In the genomic region with DNA sequence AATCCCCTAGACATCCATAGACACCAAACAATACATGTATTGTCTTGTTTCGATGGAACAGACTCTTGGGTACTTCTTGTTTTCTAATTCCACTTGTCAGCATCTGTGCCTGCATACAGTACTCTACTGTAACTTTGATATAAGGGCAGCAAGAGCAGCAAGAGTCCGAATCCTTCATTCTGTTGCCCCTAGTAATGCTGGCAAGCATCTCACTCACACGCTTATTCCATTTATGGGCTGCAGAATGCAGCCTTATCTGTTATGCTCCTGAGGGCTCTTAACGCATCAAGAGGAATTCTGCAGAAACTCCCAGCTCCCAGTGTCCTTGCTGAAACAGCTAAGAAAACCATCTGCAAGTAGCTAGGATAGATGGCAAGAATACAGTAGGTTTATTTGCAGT, we compare ENCODE assay signal across 22 mouse cellular contexts.
DNase-seq lines count a peak whose midpoint lies in the region; ATAC-seq and TF ChIP-seq lines count a peak whose summit lies in the region.
"Had no signal": no experiment of that assay in that cellular context is flagged by ENCODE, and none has a peak within 500 bp of the region (broad histone marks: within the 10 kb centered on the region; RNA-seq: fewer than 3 reads in every experiment).

No protein-coding gene starts in this region.

- TF ChIP-seq CTCF in lung, embryonic 14.5 days (IDR thresholded peaks at IDR 0.05; ENCODE audit: low read depth) = no peak

- H3K9ac ChIP-seq in heart, embryonic 14.5 days (ENCODE audit: low read length) = no peak overlapping the region
- no peak overlapping the region for H3K9ac ChIP-seq in heart, embryonic 16.5 days (ENCODE audit: low read length)
- no peak overlapping the region for H3K9ac ChIP-seq in lung, embryonic 14.5 days
- H3K9ac ChIP-seq: embryonic facial prominence, embryonic 13.5 days; embryonic facial prominence, embryonic 15.5 days; forebrain, embryonic 12.5 days had no signal

- no peak overlapping the region; the same call in 1 of the 2 replicates for H3K4me2 ChIP-seq in heart, embryonic 14.5 days (ENCODE audit: low read length)
- H3K4me2 ChIP-seq in heart, embryonic 16.5 days (ENCODE audit: low read depth, low read length) = no peak overlapping the region
- H3K4me2 ChIP-seq in lung, embryonic 14.5 days = no peak overlapping the region
- H3K4me2 ChIP-seq: embryonic facial prominence, embryonic 13.5 days; embryonic facial prominence, embryonic 15.5 days; forebrain, embryonic 12.5 days had no signal

- DNase-seq in heart, postnatal 4 days = no peak
- no peak for DNase-seq in heart, adult 8-10 months (ENCODE audit: low spot score)
- DNase-seq in lung, embryonic 14.5 days = peak; percentile 11
- no peak for DNase-seq in lung, postnatal 25 days (ENCODE audit: low spot score)
- DNase-seq: adrenal gland, adult 2 months; adrenal gland, postnatal 10 days; adrenal gland, postnatal 25 days; cerebellum, adult 11 months; cerebellum, adult 18-20 months; cerebellum, adult 8-10 months; cerebellum, adult 9-11 months; cerebellum, postnatal 14 days; cerebellum, postnatal 36 days; embryo, embryonic 11 days had no signal

- no peaks in the 10 kb centered on the region for H3K36me3 ChIP-seq in heart, embryonic 14.5 days (ENCODE audit: control insufficient read depth, insufficient read depth, low read length)
- H3K36me3 ChIP-seq in heart, embryonic 16.5 days (ENCODE audit: control insufficient read depth, insufficient read depth) = no peaks in the 10 kb centered on the region
- H3K36me3 ChIP-seq in lung, embryonic 14.5 days (ENCODE audit: insufficient read depth) = no peaks in the 10 kb centered on the region
- H3K36me3 ChIP-seq: embryonic facial prominence, embryonic 13.5 days; embryonic facial prominence, embryonic 15.5 days; forebrain, embryonic 10.5 days; forebrain, embryonic 12.5 days had no signal

- WGBS in heart, embryonic 14.5 days = 27% methylated on average over 4 of the region's 4 CpGs
- WGBS in heart, embryonic 16.5 days = 31% methylated on average over 4 of the region's 4 CpGs
- 56% methylated on average over 4 of the region's 4 CpGs for WGBS in lung, embryonic 14.5 days

- H3K4me1 ChIP-seq in heart, embryonic 14.5 days (ENCODE audit: control insufficient read depth in 2 of 2, insufficient read depth in 2 of 2, low read length in 2 of 2) = no peaks in the 10 kb centered on the region
- H3K4me1 ChIP-seq in heart, embryonic 16.5 days (ENCODE audit: control insufficient read depth, insufficient read depth, low read length) = peaks cover 2% of the 10 kb centered on the region
- no peaks in the 10 kb centered on the region for H3K4me1 ChIP-seq in lung, embryonic 14.5 days (ENCODE audit: insufficient read depth)
- H3K4me1 ChIP-seq: embryonic facial prominence, embryonic 13.5 days; embryonic facial prominence, embryonic 15.5 days; forebrain, embryonic 10.5 days; forebrain, embryonic 12.5 days had no signal

- H3K27me3 ChIP-seq in heart, embryonic 14.5 days (ENCODE audit: control insufficient read depth, insufficient read depth, low read length) = no peaks in the 10 kb centered on the region
- H3K27me3 ChIP-seq in heart, embryonic 16.5 days (ENCODE audit: control insufficient read depth, insufficient read depth, low read length) = no peaks in the 10 kb centered on the region
- H3K27me3 ChIP-seq in lung, embryonic 14.5 days (ENCODE audit: insufficient read depth, low read length) = no peaks in the 10 kb centered on the region
- H3K27me3 ChIP-seq: embryonic facial prominence, embryonic 13.5 days; embryonic facial prominence, embryonic 15.5 days; forebrain, embryonic 12.5 days had no signal

- no peaks in the 10 kb centered on the region for H3K9me3 ChIP-seq in heart, embryonic 14.5 days (ENCODE audit: control insufficient read depth, low read length)
- H3K9me3 ChIP-seq in heart, embryonic 16.5 days (replicated peaks; ENCODE audit: control insufficient read depth, low read length) = no peaks in the 10 kb centered on the region
- H3K9me3 ChIP-seq in lung, embryonic 14.5 days (ENCODE audit: low read depth, low read length) = no peaks in the 10 kb centered on the region
- H3K9me3 ChIP-seq: embryonic facial prominence, embryonic 13.5 days; embryonic facial prominence, embryonic 15.5 days; forebrain, embryonic 10.5 days; forebrain, embryonic 12.5 days had no signal

- ATAC-seq in heart, embryonic 14.5 days (ENCODE audit: insufficient number of reproducible peaks, insufficient read depth, low FRiP score, low read depth) = 0 out of 2 replicates have a peak, but pooled peaks have one; percentile 56
- peak; percentile 65; the same call in 1 of the 2 replicates for ATAC-seq in heart, embryonic 16.5 days (replicated peaks; ENCODE audit: extremely low read depth, insufficient read depth, low FRiP score)
- ATAC-seq in lung, embryonic 14.5 days (ENCODE audit: insufficient read depth) = no peak
- ATAC-seq: forebrain, embryonic 14.5 days had no signal

- H3K27ac ChIP-seq in heart, embryonic 14.5 days (replicated peaks in 1 of 2; ENCODE audit: control insufficient read depth in 1 of 2, insufficient read depth in 1 of 2, low read depth in 2 of 2, low read length in 2 of 2) = no peak overlapping the region
- no peak overlapping the region for H3K27ac ChIP-seq in heart, embryonic 16.5 days (ENCODE audit: low read length)
- H3K27ac ChIP-seq in lung, embryonic 14.5 days (ENCODE audit: low read depth) = no peak overlapping the region
- H3K27ac ChIP-seq: embryonic facial prominence, embryonic 13.5 days; embryonic facial prominence, embryonic 15.5 days; forebrain, embryonic 10.5 days; forebrain, embryonic 12.5 days had no signal

- no peak overlapping the region for H3K4me3 ChIP-seq in heart, embryonic 14.5 days (ENCODE audit: control insufficient read depth in 1 of 2, insufficient read depth in 1 of 2, low read depth in 1 of 2, low read length in 2 of 2)
- H3K4me3 ChIP-seq in heart, embryonic 16.5 days (ENCODE audit: low read length) = no peak overlapping the region
- H3K4me3 ChIP-seq in lung, embryonic 14.5 days (ENCODE audit: low read depth, low read length) = no peak overlapping the region
- H3K4me3 ChIP-seq: embryonic facial prominence, embryonic 13.5 days; embryonic facial prominence, embryonic 15.5 days; erythroblast, embryonic 14.5 days; forebrain, embryonic 10.5 days; forebrain, embryonic 12.5 days had no signal
